Mouse (Mus musculus): ENCODE data around the gene 1700029P11Rik. TPM values are rescaled to one million over a fixed set of nuclear protein-coding genes. Genes with fewer than 3 reads are reported as not detected.

Gene 1700029P11Rik
- total RNA-seq, 2 experiments from 2014 or later: not detected

DNA sequence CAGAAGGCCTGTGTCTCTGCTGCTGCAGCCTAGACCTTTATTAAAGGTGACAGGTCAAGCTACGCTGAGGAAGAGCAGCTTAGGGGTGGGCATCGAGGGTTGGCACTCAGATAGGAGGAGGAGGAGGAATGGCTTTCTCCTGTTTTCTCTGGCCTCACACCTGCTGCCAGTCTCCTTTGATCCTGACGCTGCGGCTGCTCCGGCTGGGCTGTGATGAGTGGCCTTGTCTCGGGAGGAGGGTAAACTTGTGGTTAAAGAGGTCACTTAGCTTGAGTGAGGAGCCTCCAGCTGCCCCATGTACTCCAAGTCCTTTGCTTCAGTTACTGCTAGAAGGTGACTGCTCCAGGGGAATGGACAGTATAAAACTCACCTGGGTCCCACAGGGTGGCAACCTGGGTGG is 13.7 kb downstream of the 1700029P11Rik start:
- intact Hi-C loops (cut with DNase I): loop anchor here (10.0 kb wide), 1 partner anchor 179 kb away; no protein-coding TSS in a partner anchor
- no peak for DNase-seq

DNA sequence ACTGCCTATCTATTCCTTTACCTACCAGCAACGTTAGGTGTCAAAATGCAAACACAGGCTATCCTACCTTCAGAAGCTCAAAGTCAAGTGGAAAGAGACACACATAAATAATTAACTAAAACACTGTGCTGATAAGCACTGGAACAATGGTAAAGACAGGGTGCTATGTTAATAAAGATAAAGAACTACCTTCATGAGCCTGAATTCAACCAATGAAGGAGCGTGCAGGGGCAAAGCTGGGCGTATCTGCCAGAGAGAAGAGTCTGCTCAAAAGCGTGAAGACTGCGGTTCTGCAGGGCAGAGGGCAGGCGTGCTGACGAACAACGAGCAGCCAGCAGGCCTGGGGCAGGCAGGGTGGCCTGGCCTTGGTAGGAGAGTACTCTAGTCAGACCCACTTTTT is 23.9 kb downstream of the 1700029P11Rik start:
- DNase-seq: no peak
- intact Hi-C loops (cut with DNase I): no loop called here

DNA sequence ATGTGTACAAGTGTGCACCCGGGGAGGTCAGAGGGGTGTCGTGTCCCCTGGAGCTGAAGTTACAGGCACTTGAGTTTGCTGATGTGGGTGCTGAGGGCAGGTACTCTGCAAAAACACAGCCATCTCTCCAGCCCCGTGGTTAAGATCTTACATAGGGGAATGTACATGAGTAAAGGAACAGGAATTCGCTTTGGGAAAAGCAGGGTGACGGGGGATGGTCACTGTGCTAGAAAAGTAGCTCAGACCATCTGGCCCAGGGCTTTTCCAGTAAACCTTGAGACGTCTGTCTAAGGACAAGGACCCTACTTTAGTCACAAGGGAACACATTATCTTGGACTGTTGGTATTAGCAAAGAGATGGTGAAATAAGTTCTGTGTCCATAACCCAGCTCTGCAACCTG is 31.6 kb downstream of the 1700029P11Rik start:
- intact Hi-C loops (cut with DNase I): no loop called here
- no peak for DNase-seq

DNA sequence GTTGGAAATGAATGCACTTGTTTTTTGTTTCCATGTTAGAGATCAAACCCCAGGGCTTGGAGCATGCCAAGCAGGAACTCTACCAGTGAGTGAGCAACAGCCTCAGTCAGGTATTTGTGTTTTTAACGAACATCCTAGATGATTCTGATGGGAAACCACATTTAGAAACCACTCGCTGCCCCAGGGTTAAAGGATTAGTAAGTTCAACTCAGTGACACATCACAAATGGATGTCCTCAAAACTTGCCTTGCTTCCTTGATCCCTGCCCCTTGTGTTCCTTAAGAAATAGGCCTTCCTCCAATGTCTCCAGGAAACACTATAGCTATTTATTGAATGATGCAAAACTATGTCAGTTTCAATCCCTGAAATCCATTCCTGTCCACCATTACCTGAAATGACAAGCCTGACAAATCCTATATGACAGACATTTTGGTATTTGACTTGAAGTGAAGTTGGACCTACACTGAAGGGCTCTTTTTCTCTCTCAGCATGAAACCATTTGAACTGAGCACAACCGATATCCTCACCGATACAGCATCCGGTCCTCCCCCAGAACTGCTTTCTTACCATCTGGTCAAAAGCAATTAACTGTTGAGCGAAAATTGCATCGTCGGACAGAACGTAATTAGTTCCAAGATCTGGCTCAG is 34.5 kb downstream of the 1700029P11Rik start:
- no peak for DNase-seq
- intact Hi-C loops (cut with DNase I): no loop called here

DNA sequence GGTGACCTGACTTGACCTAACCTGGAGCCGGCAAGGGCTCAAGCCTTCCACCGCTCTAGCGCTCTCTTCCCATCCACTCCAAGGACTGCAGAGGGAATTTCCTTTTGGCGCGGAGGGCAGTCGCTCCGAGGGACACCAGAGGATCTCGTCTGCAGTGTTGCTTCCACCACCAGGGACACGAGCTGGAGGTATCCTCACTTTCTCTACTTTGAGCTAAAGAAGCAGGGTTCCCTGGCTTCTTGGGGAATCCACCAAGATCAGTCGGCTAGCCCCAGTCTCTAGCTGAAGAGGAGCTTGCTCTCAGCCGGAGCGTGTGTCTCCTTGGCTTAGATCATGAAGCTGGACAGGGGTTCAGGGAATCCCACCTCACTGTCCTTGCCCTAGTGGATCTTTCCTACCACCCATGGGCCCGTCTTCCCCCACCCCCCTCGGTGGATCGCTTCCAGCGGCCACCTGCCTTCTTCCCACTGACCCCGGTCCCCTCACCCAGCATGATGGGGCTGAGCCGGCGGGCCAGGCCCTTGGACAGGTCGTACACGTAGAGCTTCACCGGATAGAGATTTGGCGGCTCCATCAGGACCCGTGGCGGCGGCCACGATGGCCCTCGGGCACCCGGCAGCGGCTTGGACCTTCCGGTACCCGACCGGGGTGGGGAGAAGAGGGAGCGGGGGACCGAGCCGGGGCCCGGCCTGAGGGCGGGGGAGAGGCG is 35.2 kb downstream of the 1700029P11Rik start:
- peak; percentile 45 to 52 for DNase-seq
- intact Hi-C loops (cut with DNase I): no loop called here

DNA sequence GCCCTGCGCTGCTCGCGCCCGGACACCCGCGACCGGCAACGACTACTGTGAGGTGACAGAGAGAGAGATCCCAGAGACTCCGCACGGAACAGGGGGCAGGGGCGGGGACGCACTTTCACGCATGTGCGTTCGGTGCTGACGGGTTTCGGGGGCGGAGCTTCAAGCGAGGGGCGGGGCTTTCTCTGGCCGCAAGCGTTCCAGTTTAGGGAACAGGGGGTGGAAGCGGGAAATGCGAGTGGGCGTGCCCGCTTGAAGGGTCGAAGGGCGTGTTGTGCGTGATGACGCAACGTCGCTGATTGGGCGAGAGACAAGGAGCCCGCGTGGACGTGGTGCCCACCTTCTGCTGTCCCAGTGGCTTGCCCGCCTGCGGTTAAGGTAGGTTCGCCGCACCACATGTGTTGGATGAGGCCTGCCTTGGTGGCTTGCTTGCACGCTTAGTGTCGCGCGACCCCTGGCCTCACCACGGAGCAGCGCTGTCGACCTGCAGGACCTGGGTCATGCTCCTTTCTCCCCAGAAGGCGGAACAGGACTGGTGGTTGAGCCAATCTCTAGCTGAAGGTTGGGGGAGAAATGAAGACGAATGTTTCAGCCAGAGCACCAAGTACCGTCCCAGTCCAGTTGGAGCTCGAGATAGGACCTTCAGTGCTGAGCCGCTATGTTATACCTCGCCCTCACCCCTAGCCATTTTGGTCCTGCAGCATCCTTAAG is 35.9 kb downstream of the 1700029P11Rik start:
- intact Hi-C loops (cut with DNase I): no loop called here

DNA sequence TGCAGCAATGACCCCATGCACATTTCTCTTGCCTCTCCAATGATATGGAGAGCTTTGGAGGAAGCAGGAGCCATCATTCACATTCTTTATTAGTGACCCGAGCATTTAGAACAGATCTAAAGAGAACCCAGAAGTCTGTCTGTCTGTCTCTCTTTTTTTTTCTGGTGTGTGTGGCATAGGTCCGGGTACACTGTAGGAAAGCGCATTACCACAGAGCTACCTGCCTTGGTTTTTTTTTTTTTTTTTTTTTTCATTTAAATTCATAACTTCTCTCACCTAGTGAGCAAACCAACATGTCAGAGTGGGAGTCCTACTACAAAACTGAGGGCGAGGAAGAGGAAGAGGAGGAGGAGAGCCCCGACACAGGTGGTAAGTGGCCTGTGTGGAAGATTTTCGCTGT is 36.5 kb downstream of the 1700029P11Rik start:
- no peak for DNase-seq
- intact Hi-C loops (cut with DNase I): no loop called here

More for the DNA sequence above, 35.9 kb downstream of the 1700029P11Rik start:
- peak; percentile 100 for DNase-seq

DNA sequence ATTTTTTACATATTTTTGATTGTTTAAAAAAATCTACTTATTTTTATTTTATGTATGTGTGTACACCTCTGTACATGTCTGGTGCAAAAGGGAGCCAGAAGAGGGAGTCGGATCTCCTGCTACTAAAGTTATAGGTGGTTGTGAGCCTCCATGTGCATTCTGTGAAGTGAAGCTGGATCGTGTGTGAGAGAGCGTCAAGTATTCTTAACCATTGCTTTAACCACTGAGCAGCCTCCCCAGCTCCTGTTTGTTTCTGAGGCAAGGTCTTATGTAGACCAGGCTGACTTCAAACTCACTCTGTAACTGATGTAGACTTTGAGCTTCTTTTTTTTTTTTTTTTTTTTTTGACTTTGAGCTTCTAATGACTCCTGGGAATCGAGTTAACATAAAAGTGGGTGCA is 37.1 kb downstream of the 1700029P11Rik start:
- intact Hi-C loops (cut with DNase I): no loop called here
- DNase-seq: no peak

DNA sequence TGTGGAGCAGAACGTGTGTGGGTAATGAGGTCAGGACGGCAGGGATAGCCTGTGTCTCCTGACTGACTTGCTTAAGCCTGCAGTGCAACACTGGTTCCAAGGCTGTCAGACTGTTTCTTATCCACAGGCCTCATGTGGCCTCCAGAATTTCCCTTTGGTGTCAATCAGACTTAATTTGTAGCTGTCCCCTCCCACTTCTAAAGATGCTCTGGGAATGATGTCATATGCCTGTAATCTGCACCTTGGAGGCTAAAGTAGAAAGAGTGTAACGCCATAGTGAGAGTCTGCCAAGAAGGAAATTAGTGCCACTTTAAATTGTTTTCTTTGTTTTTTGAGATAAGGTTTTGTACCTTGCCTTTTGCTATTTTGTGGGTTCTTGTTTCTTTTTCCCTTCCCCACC is 38.9 kb downstream of the 1700029P11Rik start:
- DNase-seq: no peak

DNA sequence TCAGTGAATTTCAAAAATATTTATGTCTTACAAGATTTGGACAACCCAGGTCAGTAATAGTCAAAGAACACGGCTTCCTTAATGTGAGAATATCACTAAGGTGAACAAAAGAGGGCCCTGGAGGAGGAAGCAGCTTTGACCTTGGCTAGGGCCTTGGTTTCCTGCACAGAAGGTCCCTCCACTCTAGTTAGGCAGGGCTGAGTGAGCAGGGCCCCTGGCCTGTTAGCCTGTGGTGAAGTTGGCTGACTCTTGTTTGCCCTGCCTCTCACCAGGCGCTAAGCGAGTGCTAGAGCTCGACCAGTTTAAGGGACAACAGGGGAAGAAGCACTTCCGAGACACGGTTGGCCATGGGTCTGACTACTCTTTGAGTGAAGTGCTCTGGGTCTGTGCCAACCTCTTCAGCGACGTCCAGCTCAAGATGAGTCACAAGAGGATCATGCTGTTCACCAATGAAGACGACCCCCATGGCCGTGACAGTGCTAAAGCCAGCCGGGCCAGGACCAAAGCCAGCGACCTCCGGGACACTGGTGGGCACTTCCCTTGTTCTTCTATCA is 42.3 kb downstream of the 1700029P11Rik start:
- DNase-seq: no peak
- intact Hi-C loops (cut with DNase I): no loop called here

More for the DNA sequence above, 38.9 kb downstream of the 1700029P11Rik start:
- intact Hi-C loops (cut with DNase I): no loop called here

DNA sequence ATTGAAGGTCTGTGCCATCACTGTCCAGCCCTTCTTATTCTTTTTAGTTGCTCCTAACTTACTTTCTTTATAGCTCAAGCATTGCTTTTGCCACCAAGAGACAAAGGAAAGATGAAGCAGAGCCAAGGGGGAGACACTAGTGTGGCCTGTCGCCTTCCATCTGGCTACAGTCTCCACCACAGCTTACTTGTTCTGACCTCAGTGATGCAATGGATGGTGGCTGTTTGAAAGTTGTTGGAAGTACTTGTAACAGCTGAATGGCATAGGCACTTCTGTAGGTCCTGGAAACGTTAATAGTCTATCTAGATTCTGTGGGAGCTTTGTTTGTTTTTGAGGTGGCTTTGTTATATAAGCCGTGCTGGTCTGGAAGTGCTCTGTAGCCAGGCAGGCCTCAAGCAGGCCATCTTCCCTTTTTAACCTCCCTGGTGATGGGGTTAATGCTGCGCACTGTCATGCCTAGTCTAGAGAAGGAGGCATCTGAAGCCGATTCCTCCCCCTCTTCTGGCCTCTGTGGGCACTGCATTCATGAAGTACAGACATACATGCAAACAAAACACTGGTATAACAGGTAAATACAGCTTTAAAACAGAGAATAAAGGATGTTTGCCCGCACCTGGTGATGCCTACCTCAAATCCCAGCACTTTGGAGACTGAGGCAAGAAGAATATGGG is 43.8 kb downstream of the 1700029P11Rik start:
- no peak for DNase-seq
- intact Hi-C loops (cut with DNase I): no loop called here

DNA sequence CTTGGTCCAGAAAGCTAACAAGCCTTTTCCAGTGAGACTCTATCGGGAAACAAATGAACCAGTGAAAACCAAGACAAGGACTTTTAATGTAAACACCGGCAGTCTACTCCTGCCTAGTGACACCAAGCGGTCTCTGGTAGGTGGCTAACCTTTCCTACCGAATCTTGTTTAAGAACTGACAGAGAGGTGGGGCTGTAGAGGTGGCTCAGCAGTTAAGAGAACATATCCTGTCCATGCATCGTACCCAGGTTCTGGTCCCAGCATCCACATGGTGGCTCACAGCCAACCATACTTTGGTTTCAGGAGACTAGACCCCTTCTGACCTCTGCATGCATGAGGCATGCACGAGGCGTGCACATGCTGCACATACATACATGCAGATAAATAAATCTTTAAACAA is 46.9 kb downstream of the 1700029P11Rik start:
- intact Hi-C loops (cut with DNase I): no loop called here
- DNase-seq: no peak

DNA sequence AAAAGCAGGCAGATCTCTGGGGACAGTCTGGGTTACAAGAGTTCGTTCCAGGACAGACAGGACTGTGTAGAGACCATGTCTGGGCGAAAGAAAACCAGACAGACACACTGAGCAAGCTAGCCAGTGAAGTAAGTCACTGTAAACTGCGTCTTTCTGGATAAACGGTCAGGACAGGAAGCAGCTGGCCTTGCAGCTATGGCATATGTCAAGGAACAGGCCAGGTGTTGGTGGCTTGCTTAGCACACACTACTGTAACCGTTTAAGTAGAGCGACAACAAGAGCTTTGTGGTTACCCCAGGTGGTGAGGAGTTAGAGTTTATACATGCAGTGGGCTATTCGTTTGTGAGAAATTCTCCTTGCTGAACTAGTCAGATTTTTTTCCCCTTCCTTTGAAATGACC is 47.4 kb downstream of the 1700029P11Rik start:
- DNase-seq: no peak
- intact Hi-C loops (cut with DNase I): no loop called here

Other genes with a start within 250 kb of the 1700029P11Rik start
- gene Zc3h7b, start 235.5 kb upstream of the 1700029P11Rik start, total RNA-seq (2021): 10 to 100 TPM; 83.1 to 91.3 TPM
- gene Rangap1, start 235.0 kb upstream of the 1700029P11Rik start, total RNA-seq (2021): 10 to 100 TPM; 41.5 to 43.3 TPM
- 10 to 100 TPM; 51.7 to 74.0 TPM for gene Tef, start 178.1 kb upstream of the 1700029P11Rik start, total RNA-seq (2021)
- gene Tob2, start 121.7 kb upstream of the 1700029P11Rik start, total RNA-seq (2021): 10 to 100 TPM; 56.5 to 78.6 TPM
- 10 to 100 TPM; 51.7 to 56.0 TPM for gene Phf5a, start 108.6 kb upstream of the 1700029P11Rik start, total RNA-seq (2021)
- 1,000 to 10,000 TPM; 1,895 to 1,910 TPM for gene Aco2, start 108.2 kb upstream of the 1700029P11Rik start, total RNA-seq (2021)
- gene Polr3h, start 54.3 kb upstream of the 1700029P11Rik start, total RNA-seq (2021): 10 to 100 TPM in 1 of 2 experiments, 1 to 10 TPM in 1; 9.7 to 10.0 TPM
- 10 to 100 TPM in 1 of 2 experiments, 1 to 10 TPM in 1; 7.8 to 19.8 TPM for gene Csdc2, start 43.8 kb upstream of the 1700029P11Rik start, total RNA-seq (2021)
- 10 to 100 TPM; 22.0 to 31.4 TPM for gene Pmm1, start 19.6 kb upstream of the 1700029P11Rik start, total RNA-seq (2021)
- gene Xrcc6, start 7.3 kb downstream of the 1700029P11Rik start, total RNA-seq (2021): 10 to 100 TPM; 22.6 to 29.3 TPM
- 10 to 100 TPM; 24.6 to 26.7 TPM for gene Desi1, start 53.3 kb downstream of the 1700029P11Rik start, total RNA-seq (2021)
- gene Snu13, start 67.1 kb downstream of the 1700029P11Rik start, total RNA-seq (2021): 10 to 100 TPM; 55.3 to 57.3 TPM
- not detected for gene 4930407I10Rik, start 78.6 kb downstream of the 1700029P11Rik start, total RNA-seq (2021)
- gene Mei1, start 89.5 kb downstream of the 1700029P11Rik start, total RNA-seq (2021): not detected
- gene Ccdc134, start 147.4 kb downstream of the 1700029P11Rik start, total RNA-seq (2021): 1 to 10 TPM; 5.1 to 5.5 TPM
- 10 to 100 TPM; 35.1 to 38.8 TPM for gene Srebf2, start 166.6 kb downstream of the 1700029P11Rik start, total RNA-seq (2021)
- under 1 TPM in 1 of 2 experiments, not detected in 1; 0.36 TPM for gene Shisa8, start 232.3 kb downstream of the 1700029P11Rik start, total RNA-seq (2021)
- under 1 TPM; 0.27 to 0.69 TPM for gene Tnfrsf13c, start 243.8 kb downstream of the 1700029P11Rik start, total RNA-seq (2021)